Mouse (Mus musculus) erythroblast, embryonic 14.5 days (primary cell): Measurements from ENCODE around the gene Hist1h2bk.

Source experiments
- GATA1 ChIP-seq: IDR thresholded peaks from 2 replicates; pipeline ENCODE4 v1.6.1; 2012; ENCODE audit warnings: low read length, inconsistent platforms, mixed read lengths
- TAL1 ChIP-seq: IDR thresholded peaks from 3 replicates; pipeline ENCODE4 v1.6.1; 2012; ENCODE audit warnings: low read length, inconsistent platforms, mixed read lengths

DNA sequence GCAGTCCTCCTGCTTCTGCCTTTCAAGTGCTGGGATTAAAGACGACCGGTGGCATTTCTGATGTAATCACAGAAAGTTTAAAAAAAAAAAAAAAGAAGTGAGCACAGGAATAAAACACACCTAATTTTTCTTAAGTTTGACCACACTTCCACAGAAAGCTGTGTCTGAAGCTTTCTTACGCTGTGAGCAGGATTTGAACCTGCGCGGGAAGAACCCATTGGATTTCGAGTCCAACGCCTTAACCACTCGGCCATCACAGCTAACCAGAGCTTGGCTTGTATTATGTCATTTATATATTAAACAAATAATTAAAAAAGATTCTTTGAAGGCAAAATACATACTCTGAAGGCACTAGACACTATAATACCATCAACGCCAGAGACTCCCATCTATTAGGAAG is 13.4 kb upstream of the Hist1h2bk start:
- TF ChIP-seq TAL1 (no peak), GATA1 (no peak)
